Mouse (Mus musculus) hematopoietic multipotent progenitor cell, adult 10-12 weeks (in vitro differentiated cells): Measurements from ENCODE around the gene Wipf3. TPM values are rescaled to one million over a fixed set of nuclear protein-coding genes. Genes with fewer than 3 reads are reported as not detected.

ENCODE experiments used
- polyA plus RNA-seq: library from polyadenylated mRNA; stranded (reverse); fragments of >175 nt; gene quantifications from 2 replicates; pipeline ENCODE4 v1.2.3, GENCODE M21; 2012; ENCODE audit warnings: low replicate concordance

Wipf3 gene
- polyA plus RNA-seq, result 0.28 and 3.3 TPM in 2 replicates

GRCm38 (mm10) chr6:54429447-54430194, at the start of gene Wipf3:
Wipf3 (plus strand) TSS chr6:54429603.

Other genes with a start within 250 kb of the Wipf3 start
- 0.29 and 0.50 TPM in 2 replicates for gene Prr15, start 103.8 kb upstream of the Wipf3 start, polyA plus RNA-seq
- gene Scrn1, start 136.9 kb downstream of the Wipf3 start, polyA plus RNA-seq, result 0.02 and 0.04 TPM in 2 replicates
- gene Plekha8, start 165.5 kb downstream of the Wipf3 start, polyA plus RNA-seq, result 0.70 and 1.1 TPM in 2 replicates
- not detected in 2 replicates for gene Fkbp14, start 167.7 kb downstream of the Wipf3 start, polyA plus RNA-seq